Mouse (Mus musculus) lung, postnatal 0 days (tissue): ENCODE results near the gene Pmpca. TPM values are rescaled to one million over a fixed set of nuclear protein-coding genes. Genes with fewer than 3 reads are reported as not detected.

Experiments
- ATAC-seq: fragments of 200-750 bp; cut with Nextera tagmentation; 2 replicates; pipeline ENCODE4 v1.8.0; 2017; ENCODE audit warnings: moderate library complexity
- DNase-seq: peaks from one replicate; pipeline ENCODE4 v3.0.0-alpha.2; 2016; ENCODE audit warnings: low spot score
- H3K27ac ChIP-seq: fragments of 300-500 bp; sonication (generic); 2 replicates; pipeline ENCODE4 v1.5.1; 2014; ENCODE audit warnings: antibody characterized with exemption, mild to moderate bottlenecking, low read length, mixed read lengths
- H3K27me3 ChIP-seq: fragments of 300-500 bp; sonication (generic); replicated peaks from 2 replicates; pipeline ENCODE4 v1.6.1; 2014; ENCODE audit warnings: low read length, mixed read lengths; ENCODE audit not compliant: insufficient read depth
- H3K36me3 ChIP-seq: fragments of 300-500 bp; sonication (generic); 2 replicates; pipeline ENCODE4 v1.6.1; 2014; ENCODE audit warnings: low read length, mixed read lengths; ENCODE audit not compliant: insufficient read depth
- H3K4me1 ChIP-seq: fragments of 300-500 bp; sonication (generic); 2 replicates; pipeline ENCODE4 v1.6.1; 2014; ENCODE audit warnings: antibody characterized with exemption, low read depth, low read length, mixed read lengths; ENCODE audit not compliant: insufficient read depth
- H3K4me2 ChIP-seq: fragments of 300-500 bp; sonication (generic); replicated peaks from 2 replicates; pipeline ENCODE4 v1.6.1; 2014; ENCODE audit warnings: low read depth, mild to moderate bottlenecking, low read length, moderate library complexity, mixed read lengths
- H3K4me3 ChIP-seq: fragments of 300-500 bp; sonication (generic); 2 replicates; pipeline ENCODE4 v1.5.1; 2014; ENCODE audit warnings: low read depth, low read length
- H3K9ac ChIP-seq: fragments of 300-500 bp; sonication (generic); replicated peaks from 2 replicates; pipeline ENCODE4 v1.6.1; 2014; ENCODE audit warnings: low read depth, mild to moderate bottlenecking
- H3K9me3 ChIP-seq: fragments of 300-500 bp; sonication (generic); 2 replicates; pipeline ENCODE4 v1.6.1; 2016; ENCODE audit warnings: low read length, mixed read lengths
- CTCF ChIP-seq: IDR thresholded peaks from 2 replicates; pipeline ENCODE4 v1.5.1; 2016; ENCODE audit warnings: antibody characterized with exemption, mild to moderate bottlenecking
- EP300 ChIP-seq: IDR thresholded peaks from 2 replicates; pipeline ENCODE4 v1.6.1; 2016; ENCODE audit warnings: antibody characterized with exemption, mild to moderate bottlenecking, control low read depth
- WGBS: fragments of 180-500 bp; shearing (Covaris S2); extraction: QIAGEN DNeasy Blood & Tissue Kit; methylation state at CpG from one replicate; pipeline ENCODE4 v1.1.7; 2014; 5-methylcytosine and 5-hydroxymethylcytosine counted together
- polyA plus RNA-seq: library from polyadenylated mRNA; unstranded; fragments of >200 nt; fragmentation: Nextera tagmentation; extraction: Ambion mirVana; gene quantifications from 2 replicates; pipeline ENCODE4 v1.2.1, GENCODE M21; 2015

Pmpca gene
- polyA plus RNA-seq, 1 experiment from 2014 or later = 39.0 TPM

GRCm38 (mm10) chr2:26410931-26411411 is 21.8 kb downstream of the Pmpca start:
- whole genome bisulfite sequencing = 55% methylated on average over 4 of the region's 5 CpGs
- ATAC-seq = no peak
- peaks cover 24% of the 10 kb centered on the region for H3K36me3 ChIP-seq
- no peak overlapping the region for H3K4me2 ChIP-seq
- peak; percentile 45 for DNase-seq
- H3K9ac ChIP-seq = no peak overlapping the region
- no peak for TF ChIP-seq CTCF
- no peak for TF ChIP-seq EP300
- no peak overlapping the region for H3K27ac ChIP-seq
- H3K27me3 ChIP-seq = no peaks in the 10 kb centered on the region
- no peaks in the 10 kb centered on the region for H3K9me3 ChIP-seq
- no peak overlapping the region for H3K4me3 ChIP-seq
- H3K4me1 ChIP-seq = peaks cover 11% of the 10 kb centered on the region; the same call in 1 of the 2 replicates

GRCm38 (mm10) chr2:26417066-26417465 is 27.9 kb downstream of the Pmpca start:
- Histone ChIP-seq H3K4me1 (no peaks in the 10 kb centered on the region), H3K27ac (no peak overlapping the region), H3K36me3 (peaks cover 49% of the 10 kb centered on the region), H3K9ac (no peak overlapping the region), H3K4me2 (no peak overlapping the region), H3K4me3 (no peak overlapping the region), H3K9me3 (no peaks in the 10 kb centered on the region), H3K27me3 (no peaks in the 10 kb centered on the region)
- TF ChIP-seq EP300 (no peak), CTCF (no peak)
- ATAC-seq (no peak), DNase-seq (no peak)

GRCm38 (mm10) chr2:26418120-26418519 is 29.0 kb downstream of the Pmpca start:
- 89% methylated on average over 1 of the region's 1 CpGs for WGBS

GRCm38 (mm10) chr2:26421969-26422368 is 32.8 kb downstream of the Pmpca start:
- Histone ChIP-seq H3K4me1 (no peaks in the 10 kb centered on the region), H3K9ac (no peak overlapping the region), H3K4me2 (no peak overlapping the region), H3K27ac (no peak overlapping the region), H3K36me3 (peaks cover 64% of the 10 kb centered on the region), H3K9me3 (no peaks in the 10 kb centered on the region), H3K27me3 (no peaks in the 10 kb centered on the region), H3K4me3 (no peak overlapping the region)
- no peak for TF ChIP-seq EP300
- no peak for TF ChIP-seq CTCF
- DNase-seq (no peak), ATAC-seq (no peak)
- WGBS = 85% methylated on average over 2 of the region's 2 CpGs

More at GRCm38 (mm10) chr2:26418120-26418519, 29.0 kb downstream of the Pmpca start:
- DNase-seq (no peak), ATAC-seq (no peak)
- TF ChIP-seq CTCF (no peak), EP300 (no peak)
- Histone ChIP-seq H3K4me1 (no peaks in the 10 kb centered on the region), H3K4me3 (no peak overlapping the region), H3K4me2 (no peak overlapping the region), H3K27ac (no peak overlapping the region), H3K36me3 (peaks cover 55% of the 10 kb centered on the region), H3K9me3 (no peaks in the 10 kb centered on the region), H3K27me3 (no peaks in the 10 kb centered on the region), H3K9ac (no peak overlapping the region)

- no peak overlapping the region for H3K9ac ChIP-seq
- peaks cover 69% of the 10 kb centered on the region for H3K36me3 ChIP-seq
- H3K9me3 ChIP-seq = no peaks in the 10 kb centered on the region
- WGBS = 86% methylated on average over 1 of the region's 1 CpGs
- H3K4me3 ChIP-seq = no peak overlapping the region
- ATAC-seq = no peak
- DNase-seq = no peak
- no peak overlapping the region for H3K4me2 ChIP-seq
- no peak for TF ChIP-seq CTCF
- TF ChIP-seq EP300 = no peak
- H3K27ac ChIP-seq = no peak overlapping the region
- no peaks in the 10 kb centered on the region for H3K4me1 ChIP-seq
- no peaks in the 10 kb centered on the region for H3K27me3 ChIP-seq
Measured at GRCm38 (mm10) chr2:26423086-26423485, 33.9 kb downstream of the Pmpca start.

- Histone ChIP-seq H3K4me1 (no peaks in the 10 kb centered on the region), H3K4me2 (no peak overlapping the region), H3K27me3 (no peaks in the 10 kb centered on the region), H3K27ac (no peak overlapping the region), H3K9me3 (no peaks in the 10 kb centered on the region), H3K36me3 (peaks cover 80% of the 10 kb centered on the region), H3K9ac (no peak overlapping the region), H3K4me3 (no peak overlapping the region)
- TF ChIP-seq CTCF = no peak
- TF ChIP-seq EP300 = no peak
- 96% methylated on average over 2 of the region's 2 CpGs for whole genome bisulfite sequencing
- ATAC-seq (no peak), DNase-seq (no peak)
Measured at GRCm38 (mm10) chr2:26424541-26424940, 35.4 kb downstream of the Pmpca start.

- DNase-seq (no peak), ATAC-seq (no peak)
- Histone ChIP-seq H3K36me3 (peaks cover 62% of the 10 kb centered on the region), H3K27ac (no peak overlapping the region), H3K27me3 (no peaks in the 10 kb centered on the region), H3K4me2 (no peak overlapping the region), H3K4me1 (no peaks in the 10 kb centered on the region), H3K9me3 (no peaks in the 10 kb centered on the region), H3K4me3 (no peak overlapping the region), H3K9ac (no peak overlapping the region)
- WGBS = 94% methylated on average over 5 of the region's 5 CpGs
- no peak for TF ChIP-seq EP300
- no peak for TF ChIP-seq CTCF
Measured at GRCm38 (mm10) chr2:26429851-26430250, 40.7 kb downstream of the Pmpca start.
